Mouse (Mus musculus): ENCODE data around the gene C1ql1. TPM values are rescaled to one million over a fixed set of nuclear protein-coding genes. Genes with fewer than 3 reads are reported as not detected.

C1ql1 gene
- polyA plus RNA-seq, 1 experiment = 4.8 TPM

DNA sequence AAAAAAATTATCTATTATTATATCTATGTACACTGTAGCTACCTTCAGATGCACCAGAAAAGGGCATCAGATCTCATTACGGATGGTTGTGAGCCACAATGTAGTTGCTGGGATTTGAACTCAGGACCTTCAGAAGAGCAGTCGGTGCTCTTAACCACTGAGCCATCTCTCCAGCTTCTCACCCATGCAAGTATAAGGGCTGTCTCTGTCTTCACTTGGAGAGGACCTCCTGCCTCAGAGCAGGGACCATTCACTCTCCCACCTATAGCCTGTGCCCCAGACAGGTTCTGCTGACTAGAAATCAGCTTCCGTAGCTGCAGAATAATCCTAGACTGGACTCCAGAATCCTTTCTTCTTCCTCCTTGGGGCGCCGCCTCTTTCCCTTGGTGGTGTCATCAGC is 44.4 kb downstream of the C1ql1 start:
- H3K9ac ChIP-seq (ENCODE audit: low read depth, poor library complexity, severe bottlenecking) = no peak overlapping the region
- no peak overlapping the region for H3K4me3 ChIP-seq (ENCODE audit: low read depth, low read length)
- no peaks in the 10 kb centered on the region for H3K27me3 ChIP-seq (ENCODE audit: control insufficient read depth, insufficient read depth, low read length, poor library complexity, severe bottlenecking)
- H3K4me1 ChIP-seq (ENCODE audit: control insufficient read depth, insufficient read depth, low read length) = no peaks in the 10 kb centered on the region
- TF ChIP-seq CTCF (IDR thresholded peaks at IDR 0.05; ENCODE audit: low read depth, low read length) (no peak), POLR2A (IDR thresholded peaks at IDR 0.05; ENCODE audit: insufficient read depth, low read length) (no peak), EP300 (IDR thresholded peaks at IDR 0.05; ENCODE audit: insufficient read depth, low read depth, low read length) (no peak)
- peaks cover 14% of the 10 kb centered on the region for H3K36me3 ChIP-seq (ENCODE audit: control insufficient read depth, insufficient read depth, low read length, poor library complexity, severe bottlenecking)
- H3K27ac ChIP-seq (ENCODE audit: insufficient read depth, low read length) = no peak overlapping the region
- no peaks in the 10 kb centered on the region for H3K9me3 ChIP-seq (replicated peaks; ENCODE audit: control insufficient read depth, insufficient read depth, low read length, poor library complexity, severe bottlenecking)

DNA sequence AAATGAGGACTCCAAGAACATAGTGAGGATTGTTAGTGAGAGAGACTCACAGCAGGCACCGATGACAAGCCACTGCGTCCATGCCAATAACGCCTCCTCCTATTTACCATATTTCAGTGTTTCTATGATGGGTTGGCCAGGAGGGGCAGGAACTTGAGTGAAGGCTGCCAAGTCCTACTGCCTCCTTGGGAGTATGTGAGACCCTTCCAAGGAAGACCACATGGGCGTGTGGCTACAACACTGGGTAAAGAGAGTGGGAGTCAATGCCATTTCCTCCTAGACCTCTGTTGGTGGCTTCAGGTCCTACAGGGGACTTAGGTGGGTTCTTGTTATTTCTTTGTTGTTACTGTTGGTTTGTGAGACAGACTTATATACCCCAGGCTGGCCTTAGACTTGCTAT is 45.3 kb downstream of the C1ql1 start:
- TF ChIP-seq POLR2A (IDR thresholded peaks at IDR 0.05; ENCODE audit: insufficient read depth, low read length) = no peak
- no peak for TF ChIP-seq EP300 (IDR thresholded peaks at IDR 0.05; ENCODE audit: insufficient read depth, low read depth, low read length)
- no peaks in the 10 kb centered on the region for H3K27me3 ChIP-seq (ENCODE audit: control insufficient read depth, insufficient read depth, low read length, poor library complexity, severe bottlenecking)
- no peak overlapping the region for H3K4me3 ChIP-seq (ENCODE audit: low read depth, low read length)
- no peaks in the 10 kb centered on the region for H3K9me3 ChIP-seq (replicated peaks; ENCODE audit: control insufficient read depth, insufficient read depth, low read length, poor library complexity, severe bottlenecking)
- H3K27ac ChIP-seq (ENCODE audit: insufficient read depth, low read length) = no peak overlapping the region
- no peaks in the 10 kb centered on the region for H3K4me1 ChIP-seq (ENCODE audit: control insufficient read depth, insufficient read depth, low read length)
- H3K9ac ChIP-seq (ENCODE audit: low read depth, poor library complexity, severe bottlenecking) = no peak overlapping the region
- H3K36me3 ChIP-seq (ENCODE audit: control insufficient read depth, insufficient read depth, low read length, poor library complexity, severe bottlenecking) = peaks cover 10% of the 10 kb centered on the region

- H3K9me3 ChIP-seq (replicated peaks; ENCODE audit: control insufficient read depth, insufficient read depth, low read length, poor library complexity, severe bottlenecking) = no peaks in the 10 kb centered on the region
- TF ChIP-seq EP300 (IDR thresholded peaks at IDR 0.05; ENCODE audit: insufficient read depth, low read depth, low read length) (no peak), CTCF (IDR thresholded peaks at IDR 0.05; ENCODE audit: low read depth, low read length) (peak; percentile 93)
- no peak within 1 kb of the TSS for H3K4me3 ChIP-seq (ENCODE audit: low read depth, low read length)
- no peak within 1 kb of the TSS for H3K27ac ChIP-seq (ENCODE audit: insufficient read depth, low read length)
- H3K36me3 ChIP-seq (ENCODE audit: control insufficient read depth, insufficient read depth, low read length, poor library complexity, severe bottlenecking) = peaks cover 9% of the 10 kb centered on the region
- H3K27me3 ChIP-seq (ENCODE audit: control insufficient read depth, insufficient read depth, low read length, poor library complexity, severe bottlenecking) = no peaks in the 10 kb centered on the region
- no peaks in the 10 kb centered on the region for H3K4me1 ChIP-seq (ENCODE audit: control insufficient read depth, insufficient read depth, low read length)
- no peak within 1 kb of the TSS for H3K9ac ChIP-seq (ENCODE audit: low read depth, poor library complexity, severe bottlenecking)
Measured at GRCm38 (mm10) chr11:102900763-102901162, 45.7 kb downstream of the C1ql1 start, which contains the start of gene Gfap. Gfap (minus strand) TSS chr11:102900912.

DNA sequence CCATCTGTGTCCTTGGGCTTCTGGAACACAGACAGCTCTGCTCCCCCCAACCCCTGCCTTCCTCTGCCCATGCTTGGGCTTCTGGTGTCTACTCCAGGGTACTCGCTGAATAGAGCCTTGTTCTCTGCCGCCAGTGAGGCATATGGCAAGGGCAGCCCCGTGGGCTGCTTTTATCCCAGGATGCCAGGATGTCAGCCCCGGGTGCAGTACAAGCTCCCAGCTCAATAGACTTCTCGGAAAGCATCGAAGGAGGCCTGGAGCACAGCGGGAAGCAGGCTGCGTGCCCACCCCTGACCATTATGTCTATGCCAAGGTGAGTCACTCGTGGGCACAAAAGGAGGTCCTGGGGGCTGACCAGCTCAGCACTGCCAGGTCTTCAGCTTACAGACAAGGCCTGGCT is 48.1 kb downstream of the C1ql1 start:
- no peaks in the 10 kb centered on the region for H3K9me3 ChIP-seq (replicated peaks; ENCODE audit: control insufficient read depth, insufficient read depth, low read length, poor library complexity, severe bottlenecking)
- no peaks in the 10 kb centered on the region for H3K36me3 ChIP-seq (ENCODE audit: control insufficient read depth, insufficient read depth, low read length, poor library complexity, severe bottlenecking)
- H3K27ac ChIP-seq (ENCODE audit: insufficient read depth, low read length) = no peak overlapping the region
- H3K27me3 ChIP-seq (ENCODE audit: control insufficient read depth, insufficient read depth, low read length, poor library complexity, severe bottlenecking) = no peaks in the 10 kb centered on the region
- no peak for TF ChIP-seq EP300 (IDR thresholded peaks at IDR 0.05; ENCODE audit: insufficient read depth, low read depth, low read length)
- TF ChIP-seq CTCF (IDR thresholded peaks at IDR 0.05; ENCODE audit: low read depth, low read length) = no peak
- TF ChIP-seq POLR2A (IDR thresholded peaks at IDR 0.05; ENCODE audit: insufficient read depth, low read length) = no peak
- H3K9ac ChIP-seq (ENCODE audit: low read depth, poor library complexity, severe bottlenecking) = no peak overlapping the region
- no peak overlapping the region for H3K4me3 ChIP-seq (ENCODE audit: low read depth, low read length)
- no peaks in the 10 kb centered on the region for H3K4me1 ChIP-seq (ENCODE audit: control insufficient read depth, insufficient read depth, low read length)

- no peaks in the 10 kb centered on the region for H3K36me3 ChIP-seq (ENCODE audit: control insufficient read depth, insufficient read depth, low read length, poor library complexity, severe bottlenecking)
- no peak for TF ChIP-seq POLR2A (IDR thresholded peaks at IDR 0.05; ENCODE audit: insufficient read depth, low read length)
- TF ChIP-seq EP300 (IDR thresholded peaks at IDR 0.05; ENCODE audit: insufficient read depth, low read depth, low read length) = no peak
- TF ChIP-seq CTCF (IDR thresholded peaks at IDR 0.05; ENCODE audit: low read depth, low read length) = no peak
- no peak overlapping the region for H3K27ac ChIP-seq (ENCODE audit: insufficient read depth, low read length)
- H3K9me3 ChIP-seq (replicated peaks; ENCODE audit: control insufficient read depth, insufficient read depth, low read length, poor library complexity, severe bottlenecking) = no peaks in the 10 kb centered on the region
- H3K27me3 ChIP-seq (ENCODE audit: control insufficient read depth, insufficient read depth, low read length, poor library complexity, severe bottlenecking) = no peaks in the 10 kb centered on the region
- no peaks in the 10 kb centered on the region for H3K4me1 ChIP-seq (ENCODE audit: control insufficient read depth, insufficient read depth, low read length)
- peak overlapping the region; percentile 64 for H3K4me3 ChIP-seq (ENCODE audit: low read depth, low read length)
- H3K9ac ChIP-seq (ENCODE audit: low read depth, poor library complexity, severe bottlenecking) = peak overlapping the region; percentile 47
Measured at GRCm38 (mm10) chr11:102896641-102897040, 49.8 kb downstream of the C1ql1 start.

- Histone ChIP-seq H3K4me3 (ENCODE audit: low read depth, low read length) (no peak overlapping the region), H3K27me3 (ENCODE audit: control insufficient read depth, insufficient read depth, low read length, poor library complexity, severe bottlenecking) (no peaks in the 10 kb centered on the region)
- TF ChIP-seq CTCF (IDR thresholded peaks at IDR 0.05; ENCODE audit: low read depth, low read length) = no peak
- no peak for TF ChIP-seq EP300 (IDR thresholded peaks at IDR 0.05; ENCODE audit: insufficient read depth, low read depth, low read length)
- no peak for TF ChIP-seq POLR2A (IDR thresholded peaks at IDR 0.05; ENCODE audit: insufficient read depth, low read length)
Measured at GRCm38 (mm10) chr11:102895779-102896178, 50.7 kb downstream of the C1ql1 start.

More at GRCm38 (mm10) chr11:102895779-102896178, 50.7 kb downstream of the C1ql1 start:
- Histone ChIP-seq H3K36me3 (ENCODE audit: control insufficient read depth, insufficient read depth, low read length, poor library complexity, severe bottlenecking) (no peaks in the 10 kb centered on the region), H3K27ac (ENCODE audit: insufficient read depth, low read length) (no peak overlapping the region), H3K9ac (ENCODE audit: low read depth, poor library complexity, severe bottlenecking) (no peak overlapping the region), H3K9me3 (replicated peaks; ENCODE audit: control insufficient read depth, insufficient read depth, low read length, poor library complexity, severe bottlenecking) (no peaks in the 10 kb centered on the region), H3K4me1 (ENCODE audit: control insufficient read depth, insufficient read depth, low read length) (no peaks in the 10 kb centered on the region)

Measured in ES-Bruce4 (cell line).